Mouse (Mus musculus): ENCODE results near the gene Gtdc1. TPM values are rescaled to one million over a fixed set of nuclear protein-coding genes. Genes with fewer than 3 reads are reported as not detected.
"Not testable (repeated sequence)": the region's sequence is repeated elsewhere in the genome, so short reads cannot be mapped to it uniquely, and the experiment has no call there.

Gtdc1 gene
- total RNA-seq, 1 experiment from 2014 or later: 11.2 TPM

GRCm38 (mm10) chr2:44763898-44764297 is 163.6 kb downstream of the Gtdc1 start:
- no peak for DNase-seq

GRCm38 (mm10) chr2:44736618-44737017 is 190.8 kb downstream of the Gtdc1 start:
- no peak for DNase-seq

GRCm38 (mm10) chr2:44721461-44721860 is 206.0 kb downstream of the Gtdc1 start:
- DNase-seq: no peak

- no peak for DNase-seq
Measured at GRCm38 (mm10) chr2:44705883-44706615, 221.4 kb downstream of the Gtdc1 start.

GRCm38 (mm10) chr2:44700276-44700675 is 227.2 kb downstream of the Gtdc1 start:
- DNase-seq: no peak

GRCm38 (mm10) chr2:44696441-44696840 is 231.0 kb downstream of the Gtdc1 start:
- no peak for DNase-seq

GRCm38 (mm10) chr2:44693898-44694297 is 233.6 kb downstream of the Gtdc1 start:
- DNase-seq: no peak

- DNase-seq: no peak
Measured at GRCm38 (mm10) chr2:44664049-44664448, 263.4 kb downstream of the Gtdc1 start.

GRCm38 (mm10) chr2:44659870-44660269 is 267.6 kb downstream of the Gtdc1 start:
- DNase-seq: no peak

GRCm38 (mm10) chr2:44659011-44659410 is 268.4 kb downstream of the Gtdc1 start:
- DNase-seq: no peak

- no peak for DNase-seq
Measured at GRCm38 (mm10) chr2:44648537-44648936, 278.9 kb downstream of the Gtdc1 start.

- DNase-seq: no peak
Measured at GRCm38 (mm10) chr2:44646398-44646797, 281.1 kb downstream of the Gtdc1 start.

GRCm38 (mm10) chr2:44639370-44639769 is 288.1 kb downstream of the Gtdc1 start:
- no peak for DNase-seq

GRCm38 (mm10) chr2:44638157-44638556 is 289.3 kb downstream of the Gtdc1 start:
- DNase-seq: no peak

GRCm38 (mm10) chr2:44633971-44634370 is 293.5 kb downstream of the Gtdc1 start:
- DNase-seq: no peak

- no peak for DNase-seq
Measured at GRCm38 (mm10) chr2:44633064-44633463, 294.4 kb downstream of the Gtdc1 start.

- no peak for DNase-seq
Measured at GRCm38 (mm10) chr2:44632584-44632983, 294.9 kb downstream of the Gtdc1 start.

GRCm38 (mm10) chr2:44631064-44631463 is 296.4 kb downstream of the Gtdc1 start:
- no peak for DNase-seq

GRCm38 (mm10) chr2:44628778-44629177 is 298.7 kb downstream of the Gtdc1 start:
- DNase-seq: no peak

- no peak for DNase-seq
Measured at GRCm38 (mm10) chr2:44625154-44625553, 302.3 kb downstream of the Gtdc1 start.

GRCm38 (mm10) chr2:44622471-44622870 is 305.0 kb downstream of the Gtdc1 start:
- no peak for DNase-seq

- not testable (repeated sequence) for DNase-seq
Measured at GRCm38 (mm10) chr2:44599653-44600052, 327.8 kb downstream of the Gtdc1 start.

- no peak for DNase-seq
Measured at GRCm38 (mm10) chr2:44594276-44594675, 333.2 kb downstream of the Gtdc1 start.

- DNase-seq: peak; percentile 9
Measured at GRCm38 (mm10) chr2:44590881-44591280, 336.6 kb downstream of the Gtdc1 start.
